Mouse (Mus musculus): Measurements from ENCODE around the gene Traf7.
A peak's percentile ranks its signal among the peaks of the same experiment; 100 is the strongest.

Gene Traf7

DNA sequence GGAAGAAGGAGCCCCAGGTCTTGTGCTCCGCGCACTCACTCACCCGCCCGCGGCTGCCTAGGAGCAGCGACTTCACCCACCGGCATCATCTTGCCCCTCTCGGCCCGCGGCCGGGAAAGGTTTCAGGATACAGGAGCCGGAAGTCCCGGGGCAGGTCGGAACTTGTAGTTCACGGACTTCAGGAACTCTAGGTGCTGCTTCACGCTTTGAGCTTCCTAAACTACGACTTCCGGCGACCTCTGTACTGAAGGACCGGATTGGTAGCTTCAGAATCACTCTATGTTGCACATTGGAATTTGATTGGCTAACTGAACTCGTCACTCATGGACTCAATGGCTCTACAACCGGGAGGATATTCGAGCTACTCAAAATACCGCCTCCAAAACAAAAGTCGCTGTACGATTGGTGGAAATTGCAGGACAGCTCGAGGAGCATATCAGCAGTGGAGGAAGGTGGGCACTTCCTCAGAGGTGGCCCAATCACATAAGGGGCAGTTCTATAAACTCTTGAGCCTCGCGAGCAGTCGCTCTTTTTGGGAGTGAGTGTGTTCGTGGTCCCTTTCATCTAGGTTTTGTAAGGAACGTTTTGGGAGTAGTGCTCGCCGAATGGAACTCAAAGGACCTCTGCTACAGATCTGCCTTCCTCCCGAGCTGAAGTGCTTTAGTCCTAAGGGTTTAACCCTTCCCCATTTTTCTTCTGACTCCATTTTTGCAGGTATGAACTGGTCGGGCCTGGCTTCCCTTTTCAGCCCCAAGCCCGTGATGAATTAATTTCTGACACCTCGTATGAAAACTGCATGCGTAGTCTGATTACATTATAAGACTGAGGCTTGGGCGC lies at the start of gene Traf7:
Traf7 (minus strand) TSS at position 216 of the 837 bp plus-strand sequence.
- DNase-seq, result peak; percentile 85 to 96

DNA sequence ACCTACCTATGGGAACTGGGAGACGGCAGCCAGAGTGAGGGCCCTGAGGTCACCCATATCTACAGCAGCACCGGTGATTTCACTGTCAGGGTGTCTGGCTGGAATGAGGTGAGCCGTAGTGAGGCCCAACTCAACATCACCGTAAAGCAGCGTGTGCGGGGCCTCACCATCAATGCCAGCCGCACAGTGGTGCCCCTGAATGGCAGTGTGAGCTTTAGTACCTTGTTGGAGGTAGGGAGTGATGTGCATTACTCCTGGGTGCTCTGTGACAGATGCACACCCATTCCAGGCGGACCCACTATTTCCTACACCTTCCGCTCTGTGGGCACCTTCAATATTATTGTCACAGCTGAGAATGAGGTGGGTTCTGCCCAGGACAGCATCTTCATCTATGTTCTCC lies 46.1 kb upstream of the Traf7 start:
- no peak for DNase-seq

DNA sequence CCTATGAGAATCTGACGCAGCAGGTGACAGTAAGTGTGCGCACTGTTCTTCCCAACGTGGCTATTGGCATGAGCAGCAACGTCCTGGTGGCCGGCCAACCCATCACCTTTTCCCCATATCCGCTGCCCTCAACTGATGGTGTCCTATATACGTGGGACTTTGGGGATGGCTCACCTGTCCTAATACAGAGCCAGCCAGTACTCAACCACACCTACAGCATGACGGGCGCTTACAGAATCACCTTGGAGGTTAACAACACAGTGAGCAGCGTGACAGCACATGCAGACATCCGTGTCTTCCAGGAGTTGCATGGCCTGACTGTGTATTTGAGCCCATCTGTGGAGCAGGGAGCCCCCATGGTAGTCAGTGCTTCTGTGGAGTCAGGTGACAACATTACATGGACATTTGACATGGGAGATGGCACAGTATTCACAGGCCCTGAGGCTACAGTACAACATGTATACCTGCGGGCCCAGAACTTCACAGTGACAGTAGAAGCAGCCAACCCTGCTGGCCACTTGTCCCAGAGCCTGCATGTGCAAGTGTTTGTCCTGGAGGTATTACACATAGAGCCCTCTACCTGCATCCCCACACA lies 45.0 kb upstream of the Traf7 start:
- DNase-seq, result no peak

DNA sequence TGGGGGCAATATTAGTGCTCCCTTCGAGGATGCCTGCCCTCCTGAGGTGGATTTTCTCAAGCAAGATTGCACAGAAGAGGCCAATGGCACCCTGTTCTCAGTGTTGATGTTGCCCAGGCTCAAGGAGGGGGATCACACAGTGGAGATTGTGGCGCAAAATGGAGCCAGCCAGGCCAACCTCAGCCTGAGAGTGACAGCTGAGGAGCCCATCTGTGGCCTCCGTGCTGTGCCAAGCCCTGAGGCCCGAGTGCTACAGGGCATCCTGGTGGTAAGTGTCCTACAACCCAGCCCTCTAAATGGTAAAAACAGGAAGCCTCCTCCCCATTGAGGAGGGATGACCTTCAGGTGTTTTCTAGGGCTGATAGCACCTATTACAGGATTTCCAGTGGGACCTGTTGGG lies 42.1 kb upstream of the Traf7 start:
- no peak for DNase-seq

DNA sequence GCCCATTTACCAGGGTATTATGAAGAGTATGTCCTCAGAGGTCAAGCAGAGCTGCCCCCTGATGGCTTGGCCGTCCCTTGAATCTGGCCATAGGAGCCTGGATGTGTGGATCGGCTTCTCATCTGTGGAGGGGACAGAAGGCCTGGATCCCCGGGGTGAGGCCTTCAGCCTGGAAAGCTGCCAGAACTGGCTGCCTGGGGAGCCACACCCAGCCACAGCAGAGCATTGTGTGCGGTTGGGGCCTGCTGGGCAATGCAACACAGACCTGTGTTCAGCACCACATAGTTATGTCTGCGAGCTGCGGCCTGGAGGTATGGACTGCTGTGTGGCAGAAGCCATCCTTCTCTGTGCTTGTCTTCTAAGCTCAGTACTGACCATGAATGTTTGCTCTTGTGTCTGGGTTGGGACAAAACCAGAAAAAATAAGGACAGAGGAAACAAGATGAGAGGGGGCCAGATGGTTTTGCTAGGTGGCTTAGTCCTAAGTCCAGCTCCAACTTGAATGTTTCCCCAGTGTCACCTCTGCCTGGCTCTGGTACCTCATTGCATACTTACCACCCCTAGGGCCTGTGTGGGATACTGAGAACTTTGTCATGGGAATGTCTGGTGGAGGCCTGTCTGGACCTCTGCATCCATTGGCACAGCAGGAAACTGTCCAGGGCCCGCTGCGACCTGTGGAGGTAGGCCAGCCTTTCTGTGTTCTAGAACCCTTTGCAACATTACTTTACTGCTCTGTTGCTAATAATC lies 39.5 kb upstream of the Traf7 start:
- no peak for DNase-seq

DNA sequence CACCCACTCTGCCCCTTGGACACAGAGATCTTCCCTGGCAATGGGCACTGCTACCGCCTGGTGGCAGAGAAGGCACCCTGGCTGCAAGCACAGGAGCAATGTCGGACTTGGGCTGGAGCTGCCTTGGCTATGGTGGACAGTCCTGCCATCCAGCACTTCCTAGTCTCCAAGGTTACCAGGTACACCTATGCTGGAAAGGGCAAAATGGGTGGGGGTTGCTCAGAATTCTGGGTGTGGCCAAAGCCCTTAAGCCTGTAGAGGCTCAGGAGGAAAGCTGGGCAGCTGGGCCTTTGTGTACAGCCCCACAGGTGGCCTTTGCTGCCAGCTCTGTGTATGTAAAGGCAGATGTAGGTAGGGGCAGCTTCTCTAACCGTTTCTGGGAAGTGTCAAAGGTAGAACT lies 38.1 kb upstream of the Traf7 start:
- DNase-seq, result no peak

DNA sequence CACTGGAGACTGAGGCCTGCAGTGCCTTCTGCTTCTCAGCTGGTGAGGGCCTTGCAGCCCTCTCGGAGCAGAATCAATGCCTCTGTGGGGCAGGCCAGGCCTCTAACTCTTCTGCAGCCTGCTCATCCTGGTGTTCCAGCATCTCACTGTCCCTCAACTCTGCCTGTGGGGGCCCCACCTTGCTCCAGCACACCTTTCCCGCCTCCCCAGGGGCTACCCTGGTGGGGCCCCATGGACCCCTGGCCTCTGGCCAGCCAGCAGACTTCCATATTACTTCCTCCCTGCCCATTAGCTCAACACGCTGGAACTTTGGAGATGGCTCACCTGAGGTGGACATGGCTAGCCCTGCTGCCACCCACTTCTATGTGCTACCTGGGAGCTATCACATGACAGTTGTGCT lies 37.4 kb upstream of the Traf7 start:
- DNase-seq, result no peak

DNA sequence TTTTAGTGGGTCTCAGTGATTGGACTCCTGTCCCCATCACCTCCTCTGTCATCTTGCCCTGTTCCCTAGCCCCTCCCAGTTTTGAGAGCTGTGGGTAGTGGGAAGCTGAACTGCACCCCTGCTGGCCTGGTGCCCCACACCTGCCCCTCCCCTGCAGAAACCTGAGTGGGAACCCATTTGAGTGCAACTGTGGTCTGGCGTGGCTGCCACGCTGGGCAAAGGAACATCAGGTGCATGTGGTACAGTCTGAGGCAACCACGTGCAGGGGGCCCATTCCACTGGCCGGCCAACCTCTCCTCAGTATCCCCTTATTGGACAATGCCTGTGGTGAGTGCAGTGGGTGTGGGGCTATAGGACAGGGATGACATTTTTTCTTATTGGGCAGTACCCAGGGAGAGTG lies 36.7 kb upstream of the Traf7 start:
- no peak for DNase-seq

DNA sequence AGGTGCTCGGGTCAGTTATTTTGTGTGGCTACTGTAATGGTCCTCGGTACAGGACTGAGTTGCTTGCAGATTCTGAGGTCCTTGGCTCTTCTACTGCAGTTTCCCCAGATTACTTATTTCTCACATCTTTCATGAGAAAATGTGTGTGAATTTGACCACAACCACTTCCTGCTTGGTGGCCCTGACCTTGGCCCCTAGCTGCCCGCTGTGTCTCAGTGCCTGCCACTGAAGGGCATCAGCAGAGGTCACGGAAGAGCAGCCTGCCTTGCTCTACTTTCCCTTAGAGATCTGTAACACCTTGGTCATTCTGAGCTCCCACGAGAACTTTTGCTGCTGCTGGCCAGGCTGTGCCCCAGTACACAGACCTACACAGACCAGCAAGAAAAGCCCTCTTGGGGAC lies 35.9 kb upstream of the Traf7 start:
- no peak for DNase-seq

DNA sequence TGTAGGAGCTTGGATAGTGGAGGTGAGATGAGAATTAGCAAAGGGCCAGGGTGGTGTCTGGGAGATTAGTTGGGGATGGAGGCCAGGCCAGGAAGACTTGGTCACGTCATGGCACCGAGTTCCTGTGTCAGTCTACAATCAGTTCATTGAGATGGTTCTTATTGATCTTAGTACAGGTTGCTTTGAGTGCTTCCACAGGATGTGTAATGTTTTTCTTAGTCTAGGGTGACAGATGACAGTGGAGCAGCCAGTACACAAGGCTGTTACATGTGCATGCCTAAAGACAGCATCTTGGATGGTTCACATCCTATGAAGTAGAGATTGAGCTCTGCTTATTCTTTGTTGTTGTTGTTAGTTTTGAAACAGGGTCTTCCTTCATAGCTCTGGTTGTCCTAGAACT lies 33.9 kb upstream of the Traf7 start:
- no peak for DNase-seq

DNA sequence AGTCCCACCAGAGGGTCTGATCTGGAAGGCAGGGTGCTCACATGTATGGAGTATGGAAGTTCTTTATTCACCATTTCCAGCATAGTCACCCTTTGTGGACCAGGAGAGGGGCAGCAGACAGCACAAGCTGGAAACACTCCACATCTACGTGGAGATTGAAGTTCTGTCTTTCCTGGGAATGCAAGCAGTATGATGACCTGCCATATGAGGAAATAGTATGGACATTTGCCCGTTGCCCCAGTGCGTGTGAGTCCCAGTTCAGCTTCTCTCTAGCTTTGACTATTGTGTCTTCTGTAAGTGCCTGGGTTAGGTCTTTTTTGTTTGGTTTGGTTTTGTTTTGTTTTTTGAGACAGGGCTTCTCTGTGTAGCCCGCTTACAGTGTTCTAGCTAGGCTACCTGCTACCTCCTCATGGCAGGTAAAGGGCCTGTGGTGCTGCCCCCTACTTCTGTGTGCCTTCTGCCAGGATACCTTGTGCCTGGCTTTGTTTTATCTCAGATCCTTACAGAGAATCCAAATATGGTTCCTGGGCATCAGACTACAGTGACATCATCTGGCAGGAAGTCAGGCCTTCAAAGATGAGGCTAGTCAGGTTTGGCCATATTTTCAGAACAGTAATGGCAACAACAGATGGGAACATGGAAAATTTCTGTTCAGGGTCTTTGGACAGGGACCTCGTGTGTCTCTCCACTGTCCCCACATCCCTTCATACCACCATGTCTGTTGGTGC lies 32.7 kb upstream of the Traf7 start:
- no peak for DNase-seq

DNA sequence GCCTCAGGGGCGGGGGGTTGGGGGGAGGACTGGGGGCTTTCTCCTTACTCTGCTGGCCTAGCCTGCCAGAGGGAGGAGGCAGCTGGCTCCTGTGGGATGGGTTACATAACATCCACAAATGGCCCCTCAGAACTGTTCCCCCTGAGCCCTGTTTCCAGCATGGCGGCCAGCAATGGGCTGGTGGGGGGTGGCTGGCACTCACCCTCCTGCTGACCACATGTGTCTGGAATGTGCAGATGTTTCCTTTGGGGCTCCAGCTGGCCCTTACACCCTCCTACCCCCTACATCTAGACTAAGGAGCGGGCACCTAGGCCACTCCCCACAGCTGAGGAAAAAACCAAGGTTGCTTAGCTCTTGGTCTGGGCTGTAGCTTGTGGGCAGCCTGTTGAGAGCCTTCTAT lies 31.4 kb upstream of the Traf7 start:
- no peak for DNase-seq

DNA sequence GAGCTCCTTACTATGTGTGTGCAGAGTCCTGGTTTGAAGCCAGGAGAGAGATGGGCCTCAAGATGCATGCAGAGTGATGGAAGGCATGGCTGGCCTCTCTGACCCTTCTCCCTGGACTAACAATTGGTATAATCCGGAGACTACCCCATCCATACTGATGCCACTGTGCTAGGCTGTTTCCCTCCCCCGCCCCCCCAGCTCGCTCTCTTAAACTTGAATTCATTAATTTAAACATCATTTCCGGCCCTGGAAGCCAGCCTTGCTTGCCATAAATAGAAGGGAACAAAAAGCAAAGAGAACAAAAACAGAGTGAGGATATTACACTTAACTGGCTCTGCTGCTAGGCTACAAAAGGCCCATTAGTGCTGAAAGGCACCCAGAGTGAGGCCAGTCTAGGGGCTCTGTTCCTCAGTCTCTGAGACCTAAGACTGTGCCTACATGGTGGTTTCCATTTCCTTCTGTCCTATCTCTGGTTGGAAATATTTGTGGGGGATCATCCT lies 30.9 kb upstream of the Traf7 start:
- no peak for DNase-seq

DNA sequence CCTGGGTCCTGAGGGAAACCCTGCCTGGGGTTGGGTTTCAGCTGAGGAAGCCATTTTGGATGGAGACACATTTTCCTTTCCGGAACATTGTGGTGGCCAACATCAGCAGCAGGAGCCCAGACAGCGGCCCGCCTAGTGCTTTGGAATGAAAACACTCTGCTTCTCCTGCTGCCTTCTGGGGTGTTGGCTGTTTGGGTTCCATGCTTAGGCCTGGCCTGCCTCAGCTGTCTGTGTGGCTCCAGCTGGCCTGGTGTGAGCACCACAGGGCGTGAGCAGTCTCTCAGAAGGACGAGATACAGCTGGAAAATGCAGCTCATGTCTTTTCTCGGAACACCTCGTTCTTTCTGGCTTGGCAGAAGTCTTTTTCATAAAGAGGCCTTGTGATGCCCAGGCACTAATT lies 29.4 kb upstream of the Traf7 start:
- DNase-seq, result no peak

DNA sequence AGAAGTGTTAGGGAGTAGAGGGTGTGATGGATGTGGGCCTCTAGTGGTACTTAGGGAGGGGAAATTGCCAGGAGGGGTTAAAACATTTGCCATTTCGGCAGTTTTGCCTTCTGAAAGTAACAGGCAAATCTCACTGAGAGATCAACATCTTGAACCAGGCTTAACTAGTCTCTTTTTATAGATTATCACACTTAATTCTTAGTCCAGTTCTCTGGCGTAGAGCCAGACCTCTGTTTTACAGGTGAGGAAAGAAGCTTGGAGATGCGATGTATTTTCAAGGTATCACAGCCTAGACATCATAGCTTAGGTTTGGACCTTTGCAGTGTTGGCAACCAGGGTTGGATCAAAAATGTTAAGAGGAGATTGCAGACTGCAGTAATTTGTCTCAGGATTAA lies 23.3 kb upstream of the Traf7 start:
- no peak for DNase-seq

DNA sequence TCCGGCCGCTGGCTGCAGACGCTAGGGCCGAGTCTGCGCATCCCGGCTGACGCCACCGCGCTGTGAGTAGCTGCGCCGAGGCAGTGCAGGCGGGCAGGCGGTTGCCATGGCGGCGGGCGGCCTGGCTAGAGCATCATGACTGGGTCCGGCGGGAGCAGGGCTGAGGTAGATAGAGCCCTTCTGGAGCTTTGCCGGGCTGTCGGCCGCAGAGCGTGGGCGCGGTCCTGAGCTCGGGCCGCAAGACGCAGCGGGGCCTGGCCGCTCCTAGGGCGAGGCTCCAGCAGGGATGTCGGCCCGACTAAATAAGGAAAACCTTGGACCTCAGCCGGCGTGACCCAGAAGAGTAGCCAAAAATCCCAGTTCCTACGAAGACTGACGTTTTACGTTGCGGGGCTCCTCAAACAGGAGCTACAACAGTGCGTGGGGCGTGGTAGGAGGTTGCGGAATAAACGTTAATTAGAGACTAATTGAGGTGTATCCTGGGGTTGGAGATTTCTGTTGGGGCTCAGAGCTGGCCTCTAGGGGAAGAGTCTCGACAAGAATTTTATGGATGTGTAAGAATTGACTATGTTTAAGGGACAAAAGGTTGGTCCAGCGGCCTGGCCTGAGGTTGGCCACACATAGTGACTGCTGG lies 22.8 kb upstream of the Traf7 start:
- DNase-seq, result peak; percentile 57 to 59

DNA sequence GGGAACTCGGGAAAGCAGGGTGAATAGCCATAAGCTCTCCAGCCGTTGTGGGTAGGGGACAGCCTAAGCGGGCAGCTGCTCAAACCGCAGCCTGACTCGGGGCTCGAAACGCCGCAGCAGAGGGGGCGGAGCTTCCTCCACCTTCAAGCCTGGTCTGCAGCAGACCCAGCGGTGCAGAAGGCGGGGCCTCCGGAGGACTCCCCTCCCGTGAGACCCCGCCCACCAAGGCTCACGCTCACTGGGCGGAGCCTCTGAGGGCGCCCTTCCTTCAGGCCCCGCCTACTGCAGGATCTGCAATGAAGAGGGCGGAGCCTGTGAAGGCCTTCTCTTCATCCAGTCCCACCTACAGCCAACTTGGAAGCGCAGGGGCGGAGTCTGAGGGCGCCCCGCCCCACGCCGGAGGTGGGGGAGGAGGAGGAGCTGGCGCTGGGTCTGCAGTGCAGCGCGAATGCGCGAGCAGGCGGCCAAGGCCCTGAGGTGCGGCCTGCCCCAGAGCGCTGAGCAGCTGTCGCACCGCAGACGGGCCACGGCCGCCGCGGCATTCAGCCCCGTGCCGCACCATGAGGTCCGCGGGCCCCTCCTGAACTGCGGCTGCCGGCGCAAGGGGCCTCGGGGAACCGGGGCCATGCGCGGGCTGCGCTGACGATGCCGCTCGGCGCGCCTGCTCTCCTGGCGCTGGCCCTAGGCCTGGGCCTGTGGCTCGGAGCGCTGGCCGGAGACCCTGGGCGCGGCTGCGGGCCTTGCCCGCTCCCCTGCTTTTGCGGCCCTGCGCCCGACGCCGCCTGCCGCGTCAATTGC lies 22.1 kb upstream of the Traf7 start, which contains the start of gene Pkd1:
Pkd1 (plus strand) TSS at position 217 of the 798 bp plus-strand sequence.
- peak; percentile 99 for DNase-seq

DNA sequence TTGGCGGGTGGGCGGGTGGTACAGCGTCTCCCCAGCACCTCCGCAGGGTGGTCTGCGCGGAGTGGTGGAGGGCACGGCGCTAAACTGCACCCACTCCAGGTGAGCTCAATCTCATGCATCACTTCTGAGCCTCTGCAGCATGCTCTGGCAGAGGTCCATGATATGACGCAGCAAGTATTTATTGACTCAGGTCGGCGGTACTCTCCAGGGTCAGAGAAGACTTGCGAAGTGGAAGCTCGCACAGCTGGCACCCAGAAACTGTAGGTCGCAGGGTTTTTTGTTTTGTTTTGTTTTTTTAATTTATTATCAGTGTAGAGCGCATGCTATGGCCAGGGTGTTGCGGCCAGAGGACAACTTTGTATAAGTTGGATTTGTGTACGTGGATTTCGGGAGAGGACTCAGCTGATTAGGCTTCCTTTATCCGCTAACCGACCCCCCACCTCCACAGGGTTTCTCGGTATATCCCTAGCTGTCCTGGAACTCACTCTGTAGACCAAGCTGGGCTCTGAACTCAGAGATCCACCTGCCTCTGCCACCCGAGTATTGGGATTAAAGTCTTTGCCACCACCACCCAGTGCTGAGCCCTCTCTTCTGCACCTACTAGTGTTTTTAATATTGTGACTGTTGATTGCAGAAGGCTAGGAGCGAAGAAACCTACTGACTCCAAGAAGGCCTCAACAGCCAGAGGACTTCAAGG lies 21.3 kb upstream of the Traf7 start:
- peak in 1 of 2 experiments; percentile 51 for DNase-seq

DNA sequence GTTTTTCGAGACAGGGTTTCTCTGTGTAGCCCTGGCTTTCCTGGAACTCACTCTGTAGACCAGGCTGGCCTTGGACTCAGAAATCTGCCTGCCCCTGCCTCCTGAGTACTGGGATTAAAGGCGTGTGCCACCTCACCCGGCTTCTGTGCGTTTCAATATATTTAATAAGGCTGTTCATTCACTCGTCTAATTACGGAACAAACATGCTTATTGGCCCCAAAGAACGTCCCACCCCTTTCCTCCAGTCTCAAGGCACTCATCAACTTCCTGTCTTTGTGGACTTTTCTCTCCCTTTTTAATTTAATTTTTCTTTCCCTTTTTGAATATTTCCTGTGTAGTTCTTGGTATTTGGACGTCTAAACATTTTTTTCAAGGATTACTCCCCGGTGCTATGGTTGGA lies 20.7 kb upstream of the Traf7 start:
- no peak for DNase-seq

DNA sequence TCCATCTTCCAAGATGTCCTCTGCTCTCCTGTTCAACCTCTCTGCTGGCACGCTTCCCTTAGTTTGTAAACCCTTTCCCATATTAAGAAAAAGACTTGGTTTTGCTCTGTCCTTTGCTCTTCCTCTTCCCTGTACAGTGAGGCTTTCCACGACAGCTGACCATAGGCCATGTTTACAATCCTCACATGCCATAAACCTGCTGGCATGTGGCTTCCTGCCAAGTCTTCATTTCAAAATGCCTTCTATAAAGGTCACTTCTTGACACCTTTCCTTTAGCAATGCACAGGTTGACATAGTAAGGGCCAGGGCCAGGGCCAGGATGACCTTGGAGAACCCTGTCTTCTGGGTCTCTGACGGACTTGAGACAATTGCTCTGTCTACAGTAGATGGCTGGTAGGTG lies 18.5 kb upstream of the Traf7 start:
- no peak for DNase-seq

DNA sequence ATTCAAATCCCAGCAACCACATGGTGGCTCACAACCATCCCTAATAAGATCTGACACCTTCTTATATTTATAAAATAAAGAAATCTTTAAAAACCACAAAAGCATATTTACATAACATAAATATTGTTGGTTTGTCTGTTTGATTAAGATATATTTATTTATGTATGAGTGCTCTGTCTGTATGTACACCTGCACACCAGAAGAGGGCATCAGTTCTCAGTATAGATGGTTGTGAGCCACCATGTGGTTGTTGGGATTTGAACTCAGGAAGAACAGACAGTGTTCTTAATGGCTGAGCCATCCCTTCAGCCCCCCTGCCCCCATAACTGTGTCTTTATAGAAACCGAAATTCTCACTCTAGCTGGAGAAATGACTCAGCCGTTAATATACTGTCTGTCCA lies 17.5 kb upstream of the Traf7 start:
- DNase-seq, result no peak

Measured in thymus, adult 18-20 months (tissue).